Mouse (Mus musculus) G1E (cell line): ENCODE data around the gene Col25a1.

Source experiments
- CTCF ChIP-seq: IDR thresholded peaks from 2 replicates; pipeline ENCODE4 v1.5.1; 2012; ENCODE audit warnings: low read depth, low read length, inconsistent platforms, mixed read lengths
- GATA1 ChIP-seq: IDR thresholded peaks from 2 replicates; pipeline ENCODE4 v1.6.1; 2012; ENCODE audit warnings: borderline replicate concordance, low read length, inconsistent platforms, mixed read lengths
- TAL1 ChIP-seq: conservative IDR thresholded peaks from 2 replicates; pipeline ENCODE4 v1.6.1; 2012; ENCODE audit warnings: low read depth, low read length, inconsistent platforms, mixed read lengths

- TF ChIP-seq GATA1 (no peak), TAL1 (no peak), CTCF (no peak)
Measured at GRCm38 (mm10) chr3:130289220-130289619, 157.9 kb downstream of the Col25a1 start.
